Mouse (Mus musculus) midbrain, embryonic 14.5 days (tissue): Measurements from ENCODE around the gene Rnf10. TPM values are rescaled to one million over a fixed set of nuclear protein-coding genes. Genes with fewer than 3 reads are reported as not detected.

Experiments used
- ATAC-seq: fragments of 200-750 bp; cut with Nextera tagmentation; 2 replicates; pipeline ENCODE4 v1.8.0; 2017; ENCODE audit warnings: moderate number of reproducible peaks, moderate library complexity; ENCODE audit not compliant: low FRiP score, low TSS enrichment
- DNase-seq: peaks from one replicate; pipeline ENCODE4 v3.0.0-alpha.2; 2015
- H3K27ac ChIP-seq: fragments of 300-500 bp; sonication (generic); replicated peaks from 2 replicates; pipeline ENCODE4 v1.5.1; 2014; ENCODE audit warnings: mild to moderate bottlenecking, low read depth, low read length, moderate library complexity
- H3K27me3 ChIP-seq: fragments of 300-500 bp; sonication (generic); 2 replicates; pipeline ENCODE4 v1.6.1; 2014; ENCODE audit warnings: low read length, control low read depth, mixed read lengths; ENCODE audit not compliant: control insufficient read depth, insufficient read depth
- H3K36me3 ChIP-seq: fragments of 300-500 bp; sonication (generic); 2 replicates; pipeline ENCODE4 v1.6.1; 2014; ENCODE audit warnings: low read length, control low read depth; ENCODE audit not compliant: control insufficient read depth, insufficient read depth
- H3K4me1 ChIP-seq: fragments of 300-500 bp; sonication (generic); 2 replicates; pipeline ENCODE4 v1.6.1; 2014; ENCODE audit warnings: mild to moderate bottlenecking, antibody characterized with exemption, low read length, control low read depth; ENCODE audit not compliant: control insufficient read depth, insufficient read depth
- H3K4me2 ChIP-seq: fragments of 300-500 bp; sonication (generic); 2 replicates; pipeline ENCODE4 v1.6.1; 2014; ENCODE audit warnings: mild to moderate bottlenecking, low read length, moderate library complexity
- H3K4me3 ChIP-seq: fragments of 300-500 bp; sonication (generic); replicated peaks from 2 replicates; pipeline ENCODE4 v1.5.1; 2014; ENCODE audit warnings: low read depth, low read length
- H3K9ac ChIP-seq: fragments of 300-500 bp; sonication (generic); replicated peaks from 2 replicates; pipeline ENCODE4 v1.6.1; 2014; ENCODE audit warnings: mild to moderate bottlenecking, low read length, moderate library complexity
- H3K9me3 ChIP-seq: fragments of 300-500 bp; sonication (generic); 2 replicates; pipeline ENCODE4 v1.6.1; 2016; ENCODE audit warnings: low read length, control low read depth, mixed read lengths; ENCODE audit not compliant: control insufficient read depth
- WGBS: fragments of 180-500 bp; shearing (Covaris S2); extraction: QIAGEN DNeasy Blood & Tissue Kit; methylation state at CpG from one replicate; pipeline ENCODE4 v1.1.7; 2014; 5-methylcytosine and 5-hydroxymethylcytosine counted together
- polyA plus RNA-seq: library from polyadenylated mRNA; unstranded; fragments of >200 nt; fragmentation: Nextera tagmentation; extraction: Ambion mirVana; gene quantifications from 2 replicates; pipeline ENCODE4 v1.2.1, GENCODE M21; 2014

Rnf10 gene
- polyA plus RNA-seq, 1 experiment from 2014 or later = 96.5 TPM

DNA sequence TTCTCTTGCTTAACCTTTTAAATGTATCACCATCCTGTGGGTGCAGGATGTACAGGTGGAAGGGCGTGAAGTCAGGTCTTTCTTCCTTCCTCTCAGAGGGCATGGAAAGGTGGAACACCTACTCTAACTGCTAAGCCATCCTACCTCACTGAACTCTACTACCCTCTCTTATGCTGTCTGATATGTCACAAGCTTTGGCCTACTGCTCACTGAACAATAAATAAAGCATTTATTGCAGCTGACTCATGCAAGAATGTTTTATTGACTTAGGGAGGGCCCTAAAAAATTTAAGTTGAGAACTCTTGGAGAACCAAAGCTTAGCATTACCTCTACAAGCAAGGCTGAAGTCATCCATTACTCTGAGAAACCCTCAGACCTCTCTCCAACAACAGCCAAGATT lies 2.7 kb downstream of the Rnf10 start:
- peak overlapping the region; percentile 75 for H3K4me2 ChIP-seq
- H3K27ac ChIP-seq = no peak overlapping the region
- no peaks in the 10 kb centered on the region for H3K27me3 ChIP-seq
- peaks cover 27% of the 10 kb centered on the region for H3K36me3 ChIP-seq
- peaks cover 26% of the 10 kb centered on the region for H3K4me1 ChIP-seq
- 0 out of 2 replicates have a peak overlapping the region, but pooled peaks have one; percentile 9 for H3K9ac ChIP-seq
- H3K4me3 ChIP-seq = 0 out of 2 replicates have a peak overlapping the region, but pooled peaks have one; percentile 8
- ATAC-seq (no peak), DNase-seq (no peak)
- H3K9me3 ChIP-seq = no peaks in the 10 kb centered on the region
- WGBS = 84% methylated on average over 1 of the region's 1 CpGs

DNA sequence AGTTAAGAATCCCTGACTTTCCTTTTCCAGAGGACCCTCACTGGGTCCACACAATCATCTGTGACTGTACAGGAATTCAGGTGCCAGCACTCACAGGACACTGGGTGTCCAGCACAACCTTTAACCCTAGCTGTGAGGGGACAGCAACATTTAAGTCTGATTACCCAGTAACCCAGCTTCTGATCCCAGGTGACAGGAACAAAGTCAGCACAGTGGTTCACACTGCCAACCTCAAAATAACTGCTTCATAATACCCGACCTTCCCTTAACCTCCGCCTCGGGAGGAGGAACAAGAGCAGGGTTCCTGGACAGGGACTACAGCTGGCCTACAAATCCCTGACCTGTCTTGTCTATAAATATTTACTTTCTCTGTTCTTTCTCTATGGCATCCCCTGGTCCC lies 4.4 kb downstream of the Rnf10 start:
- no peak overlapping the region for H3K27ac ChIP-seq
- no peaks in the 10 kb centered on the region for H3K27me3 ChIP-seq
- no peak overlapping the region for H3K4me2 ChIP-seq
- DNase-seq (no peak), ATAC-seq (no peak)
- WGBS = 78% methylated on average over 3 of the region's 3 CpGs
- H3K4me1 ChIP-seq = peaks cover 28% of the 10 kb centered on the region
- peaks cover 27% of the 10 kb centered on the region for H3K36me3 ChIP-seq
- H3K4me3 ChIP-seq = no peak overlapping the region
- no peaks in the 10 kb centered on the region for H3K9me3 ChIP-seq
- no peak overlapping the region for H3K9ac ChIP-seq

- Histone ChIP-seq H3K4me3 (no peak overlapping the region), H3K9ac (no peak overlapping the region), H3K4me1 (peaks cover 28% of the 10 kb centered on the region), H3K9me3 (no peaks in the 10 kb centered on the region), H3K4me2 (no peak overlapping the region), H3K27me3 (no peaks in the 10 kb centered on the region), H3K36me3 (peaks cover 31% of the 10 kb centered on the region), H3K27ac (no peak overlapping the region)
- ATAC-seq (no peak), DNase-seq (no peak)
- 77% methylated on average over 3 of the region's 3 CpGs for WGBS
Observed at GRCm38 (mm10) chr5:115267469-115268045, 5.1 kb downstream of the Rnf10 start.

DNA sequence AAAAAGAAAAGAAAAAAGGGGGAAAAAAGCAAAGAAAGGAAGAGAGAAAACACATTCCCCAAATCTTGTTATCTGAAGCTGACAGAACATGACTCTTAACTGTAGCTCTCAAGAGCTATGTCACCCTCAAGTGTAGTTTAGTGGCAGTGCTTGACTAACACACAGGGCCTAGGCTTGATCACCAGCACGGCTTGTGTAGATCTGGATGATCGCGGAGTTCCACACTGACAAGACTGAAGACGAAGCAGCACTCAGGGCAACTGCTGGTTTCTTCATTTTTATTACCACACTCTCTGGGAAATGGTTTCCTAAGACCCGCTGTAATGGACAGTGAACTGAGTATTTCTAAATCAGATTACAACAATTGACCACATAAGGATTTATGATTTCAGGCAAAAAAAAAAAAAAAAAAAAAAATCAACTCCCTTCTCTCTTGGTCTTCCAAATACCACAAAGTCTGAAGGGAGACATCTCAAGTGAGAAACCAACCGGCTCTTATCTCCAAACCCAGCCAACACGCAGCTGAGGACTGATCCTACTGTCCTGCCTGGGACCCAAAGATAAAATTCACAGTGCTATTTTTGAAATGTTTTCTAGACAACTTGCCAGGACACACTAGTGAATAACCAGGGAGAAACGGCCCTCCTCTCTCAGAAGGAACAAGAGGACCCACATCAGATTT lies 5.8 kb downstream of the Rnf10 start:
- Histone ChIP-seq H3K9ac (no peak overlapping the region), H3K27ac (no peak overlapping the region), H3K9me3 (no peaks in the 10 kb centered on the region), H3K36me3 (peaks cover 34% of the 10 kb centered on the region), H3K27me3 (no peaks in the 10 kb centered on the region), H3K4me3 (no peak overlapping the region), H3K4me2 (no peak overlapping the region), H3K4me1 (peaks cover 28% of the 10 kb centered on the region)
- WGBS = 85% methylated on average over 8 of the region's 8 CpGs
- DNase-seq (no peak), ATAC-seq (no peak)

GRCm38 (mm10) chr5:115266340-115266739 lies 6.4 kb downstream of the Rnf10 start:
- ATAC-seq (no peak), DNase-seq (no peak)
- Histone ChIP-seq H3K9me3 (no peaks in the 10 kb centered on the region), H3K27ac (no peak overlapping the region), H3K9ac (no peak overlapping the region), H3K4me3 (no peak overlapping the region), H3K4me2 (no peak overlapping the region), H3K27me3 (no peaks in the 10 kb centered on the region), H3K36me3 (peaks cover 34% of the 10 kb centered on the region), H3K4me1 (peaks cover 27% of the 10 kb centered on the region)
- WGBS = 97% methylated on average over 5 of the region's 5 CpGs

DNA sequence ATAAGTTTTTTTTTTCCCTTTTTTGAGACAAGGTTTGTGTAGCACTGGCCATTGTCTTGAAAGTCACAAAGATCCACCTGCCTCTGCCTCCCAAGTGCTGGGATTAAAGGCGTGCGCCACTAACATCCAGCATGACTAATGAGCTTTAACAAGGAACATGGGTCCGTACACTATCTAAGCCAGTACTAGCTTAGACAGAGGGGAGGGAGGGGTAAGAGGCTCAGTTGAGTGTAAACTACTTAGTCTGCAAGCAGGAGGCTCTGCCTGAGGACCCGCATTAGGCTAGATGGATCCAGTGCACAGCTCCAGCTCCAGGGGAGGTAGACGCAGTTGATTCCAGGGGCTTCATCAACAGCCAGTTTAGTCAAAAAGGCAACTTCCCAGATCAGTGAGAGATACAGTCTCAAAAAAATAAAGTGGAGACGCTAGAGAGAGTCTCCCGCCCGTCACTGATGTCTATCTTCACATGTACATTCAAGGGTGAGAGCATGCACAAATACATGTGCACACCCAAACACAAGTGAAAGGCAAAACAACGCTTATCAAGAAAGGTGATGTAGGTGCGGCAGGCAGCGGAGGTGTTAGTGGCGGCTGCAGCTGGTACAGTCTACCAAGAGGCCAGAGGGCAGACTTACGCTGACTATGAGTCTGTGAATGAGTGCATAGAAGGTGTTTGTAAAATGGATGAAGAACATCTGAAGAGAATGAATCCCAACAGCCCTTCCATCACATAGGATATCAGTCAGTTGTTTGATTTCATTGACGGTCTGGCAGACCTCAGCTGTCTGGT lies 10.0 kb downstream of the Rnf10 start:
- Histone ChIP-seq H3K36me3 (peaks cover 42% of the 10 kb centered on the region), H3K9me3 (no peaks in the 10 kb centered on the region), H3K27me3 (no peaks in the 10 kb centered on the region), H3K9ac (no peak overlapping the region), H3K4me3 (no peak overlapping the region), H3K4me1 (peaks cover 2% of the 10 kb centered on the region; the same call in 1 of the 2 replicates), H3K4me2 (no peak overlapping the region), H3K27ac (no peak overlapping the region)
- no peak for ATAC-seq
- DNase-seq = no peak
- whole genome bisulfite sequencing = 76% methylated on average over 14 of the region's 14 CpGs

DNA sequence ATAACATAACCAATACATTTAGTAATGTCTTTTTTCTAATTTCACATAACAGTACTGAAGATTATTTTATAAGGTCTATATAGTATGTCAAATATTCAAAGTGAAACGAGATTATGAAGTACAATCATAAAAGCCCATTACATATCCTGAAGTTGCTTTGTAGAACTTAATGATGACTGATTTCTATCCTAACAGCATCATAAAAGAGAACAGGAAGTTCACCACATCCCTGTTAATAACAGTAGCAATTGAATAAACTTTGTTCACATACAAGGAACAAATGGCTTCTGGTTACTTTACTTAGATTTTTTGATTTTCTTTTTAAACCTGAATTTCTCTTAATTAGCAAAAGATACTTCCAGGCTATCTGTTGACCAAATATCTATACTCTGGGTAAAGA lies 10.8 kb downstream of the Rnf10 start:
- DNase-seq (no peak), ATAC-seq (no peak)
- Histone ChIP-seq H3K27ac (no peak overlapping the region), H3K4me2 (no peak overlapping the region), H3K4me3 (no peak overlapping the region), H3K9me3 (no peaks in the 10 kb centered on the region), H3K4me1 (peaks cover 2% of the 10 kb centered on the region; the same call in 1 of the 2 replicates), H3K9ac (no peak overlapping the region), H3K36me3 (peaks cover 50% of the 10 kb centered on the region), H3K27me3 (no peaks in the 10 kb centered on the region)
- WGBS = 87% methylated on average over 1 of the region's 1 CpGs

DNA sequence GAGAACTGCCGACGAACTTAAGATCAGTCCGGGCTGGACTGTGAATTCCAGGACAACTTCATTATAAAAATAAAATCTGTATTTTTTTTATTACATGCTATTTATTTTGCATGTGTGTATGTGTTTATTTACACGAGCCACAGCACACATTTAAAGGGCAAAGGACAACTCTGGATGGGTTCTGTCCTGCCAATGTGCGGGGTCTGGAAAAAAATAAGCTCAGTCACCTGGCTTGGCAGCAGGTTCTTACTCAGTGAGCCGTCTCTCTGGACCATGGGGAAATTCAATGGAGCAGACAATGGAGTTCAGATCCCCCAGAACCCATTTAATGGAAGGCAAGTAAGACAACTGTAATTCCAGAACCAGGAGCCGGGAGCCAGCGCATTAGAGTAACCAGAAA lies 11.6 kb downstream of the Rnf10 start:
- Histone ChIP-seq H3K36me3 (peaks cover 53% of the 10 kb centered on the region), H3K9me3 (no peaks in the 10 kb centered on the region), H3K4me2 (no peak overlapping the region), H3K9ac (no peak overlapping the region), H3K27me3 (no peaks in the 10 kb centered on the region), H3K4me3 (no peak overlapping the region), H3K27ac (no peak overlapping the region), H3K4me1 (peaks cover 2% of the 10 kb centered on the region; the same call in 1 of the 2 replicates)
- no peak for DNase-seq
- 91% methylated on average over 8 of the region's 8 CpGs for WGBS
- no peak for ATAC-seq
